Mouse (Mus musculus) thymus, adult 2 months (tissue): ENCODE measurements around the gene Arrb2. TPM values are rescaled to one million over a fixed set of nuclear protein-coding genes. Genes with fewer than 3 reads are reported as not detected.
"Not testable (repeated sequence)": the region's sequence is repeated elsewhere in the genome, so short reads cannot be mapped to it uniquely, and the experiment has no call there.

ENCODE experiments used
- DNase-seq: peaks from one replicate; pipeline ENCODE4 v3.0.0; 2021
- H3K27ac ChIP-seq: fragments of 200-500 bp; 2 replicates; pipeline ENCODE4 v1.5.1; 2012; ENCODE audit warnings: low read length, control low read depth; ENCODE audit not compliant: control insufficient read depth, insufficient read depth
- H3K27me3 ChIP-seq: fragments of 200-500 bp; 2 replicates; pipeline ENCODE4 v1.6.1; 2012; ENCODE audit warnings: mild to moderate bottlenecking, low read length, moderate library complexity, mixed read lengths; ENCODE audit not compliant: control insufficient read depth, insufficient read depth
- H3K36me3 ChIP-seq: fragments of 200-500 bp; 2 replicates; pipeline ENCODE4 v1.6.1; 2012; ENCODE audit warnings: mild to moderate bottlenecking, low read length, moderate library complexity; ENCODE audit not compliant: control insufficient read depth, insufficient read depth
- H3K4me1 ChIP-seq: fragments of 200-500 bp; replicated peaks from 2 replicates; pipeline ENCODE4 v1.6.1; 2012; ENCODE audit warnings: low read length; ENCODE audit not compliant: control insufficient read depth, insufficient read depth
- H3K4me3 ChIP-seq: fragments of 200-500 bp; 2 replicates; pipeline ENCODE4 v1.5.1; 2012; ENCODE audit warnings: mild to moderate bottlenecking, low read length, control low read depth, moderate library complexity; ENCODE audit not compliant: control insufficient read depth, insufficient read depth
- CTCF ChIP-seq: fragments of 200-500 bp; IDR thresholded peaks from 2 replicates; pipeline ENCODE4 v1.5.1; 2012; ENCODE audit warnings: mild to moderate bottlenecking, control low read depth, low read length, moderate library complexity, borderline replicate concordance; ENCODE audit not compliant: control insufficient read depth, poor library complexity, insufficient read depth; ENCODE audit errors: extremely low read depth
- POLR2A ChIP-seq: fragments of 200-500 bp; IDR thresholded peaks from 2 replicates; pipeline ENCODE4 v1.6.1; 2012; ENCODE audit warnings: mild to moderate bottlenecking, low read length, control low read depth, moderate library complexity; ENCODE audit not compliant: control insufficient read depth, poor library complexity, insufficient read depth; ENCODE audit errors: extremely low read depth
- WGBS: fragments of 180-500 bp; shearing (Covaris S2); methylation state at CpG from one replicate; pipeline ENCODE4 v1.1.7; 2018; 5-methylcytosine and 5-hydroxymethylcytosine counted together
- polyA plus RNA-seq: library from polyadenylated mRNA; depleted of rRNA; stranded (reverse); fragments of >200 nt; gene quantifications from 2 replicates; pipeline ENCODE4 v1.2.3, GENCODE M21; 2012

Arrb2 gene
- polyA plus RNA-seq, 1 experiment: 220 TPM

DNA sequence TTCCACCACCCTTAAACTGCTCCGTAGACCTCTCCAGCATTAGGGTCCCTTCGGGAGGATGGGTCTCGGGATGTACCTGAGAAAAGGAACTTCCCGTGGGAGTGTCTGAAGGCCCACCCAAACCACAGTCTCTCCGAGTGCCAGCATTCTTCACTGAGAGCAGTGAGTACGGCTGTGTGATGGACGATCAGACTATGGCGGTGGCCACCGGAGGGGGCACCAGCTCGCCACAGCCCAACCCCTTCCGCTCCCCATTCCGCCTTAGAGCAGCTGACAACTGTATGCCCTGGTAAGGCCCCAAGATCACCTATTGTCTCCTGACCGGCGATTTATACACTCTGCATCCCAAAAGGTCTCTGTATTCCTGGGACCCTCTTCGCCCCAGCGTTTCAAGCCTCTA is 32.8 kb downstream of the Arrb2 start:
- DNase-seq: no peak
- Histone ChIP-seq H3K27me3 (no peaks in the 10 kb centered on the region; the same call in 1 of the 2 replicates), H3K4me1 (no peaks in the 10 kb centered on the region), H3K4me3 (no peak overlapping the region), H3K36me3 (no peaks in the 10 kb centered on the region), H3K27ac (no peak overlapping the region)
- TF ChIP-seq CTCF: no peak
- no peak for TF ChIP-seq POLR2A
- 58% methylated on average over 16 of the region's 16 CpGs for WGBS

DNA sequence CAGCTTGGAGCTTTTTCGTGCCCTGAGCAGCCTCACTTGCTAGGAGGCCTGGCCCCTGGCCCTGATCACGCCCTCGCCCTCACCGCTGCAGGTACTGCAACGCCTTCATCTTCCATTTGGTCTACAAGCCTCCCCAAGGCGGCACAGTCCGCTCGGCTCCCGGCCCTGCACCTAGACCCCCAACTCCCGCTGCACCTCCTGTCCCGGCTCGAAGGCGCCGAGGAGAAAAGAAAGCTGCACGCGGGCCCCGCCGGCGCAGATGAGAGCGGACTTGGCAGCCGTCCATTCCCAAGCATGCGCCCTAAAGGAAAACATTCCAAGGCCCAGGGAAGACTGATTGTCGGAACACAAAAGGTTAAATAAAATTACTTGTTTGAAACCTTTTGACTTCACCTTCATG is 33.4 kb downstream of the Arrb2 start:
- no peaks in the 10 kb centered on the region; the same call in 1 of the 2 replicates for H3K27me3 ChIP-seq
- H3K4me3 ChIP-seq: no peak overlapping the region
- no peak for DNase-seq
- no peak overlapping the region for H3K27ac ChIP-seq
- TF ChIP-seq CTCF (no peak), POLR2A (no peak)
- WGBS: 80% methylated on average over 23 of the region's 23 CpGs
- H3K36me3 ChIP-seq: no peaks in the 10 kb centered on the region
- H3K4me1 ChIP-seq: no peaks in the 10 kb centered on the region

DNA sequence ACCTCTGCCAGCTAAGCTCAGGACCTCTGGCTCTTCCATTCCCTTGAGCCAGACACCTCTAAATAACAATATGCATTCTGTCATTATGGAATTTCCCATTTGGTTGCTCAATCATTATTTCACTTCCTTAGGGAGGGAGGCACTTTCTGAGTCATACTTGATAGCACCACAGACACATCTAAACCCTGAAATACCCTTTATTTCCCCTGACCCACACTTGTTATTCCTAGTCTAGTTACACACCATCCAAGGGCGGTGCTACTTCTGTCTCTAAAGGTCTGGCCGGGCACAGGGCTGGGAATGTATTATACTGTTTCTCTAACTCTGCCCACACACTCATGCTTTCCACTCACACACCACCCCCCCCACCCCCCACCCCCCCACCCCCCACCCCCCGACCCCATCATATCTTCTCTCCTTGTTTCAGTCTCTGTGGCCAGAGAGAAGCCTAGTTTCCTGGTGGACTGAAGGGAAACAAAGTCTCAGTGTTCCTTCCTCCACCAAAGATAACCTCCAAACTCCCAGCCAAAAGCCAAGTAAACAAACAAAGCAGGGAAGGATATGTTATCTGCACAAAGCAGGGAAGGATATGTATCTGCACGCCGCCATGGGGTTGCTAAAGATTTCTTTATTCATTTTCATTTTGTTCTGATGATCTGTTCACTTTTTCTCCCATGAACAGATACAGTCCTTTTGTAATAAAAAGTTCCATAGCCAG is 35.6 kb downstream of the Arrb2 start:
- TF ChIP-seq CTCF: no peak
- TF ChIP-seq POLR2A: no peak
- H3K27ac ChIP-seq: no peak overlapping the region
- 80% methylated on average over 5 of the region's 5 CpGs for WGBS
- H3K36me3 ChIP-seq: no peaks in the 10 kb centered on the region
- no peak for DNase-seq
- no peaks in the 10 kb centered on the region for H3K4me1 ChIP-seq
- H3K4me3 ChIP-seq: no peak overlapping the region
- no peaks in the 10 kb centered on the region for H3K27me3 ChIP-seq

DNA sequence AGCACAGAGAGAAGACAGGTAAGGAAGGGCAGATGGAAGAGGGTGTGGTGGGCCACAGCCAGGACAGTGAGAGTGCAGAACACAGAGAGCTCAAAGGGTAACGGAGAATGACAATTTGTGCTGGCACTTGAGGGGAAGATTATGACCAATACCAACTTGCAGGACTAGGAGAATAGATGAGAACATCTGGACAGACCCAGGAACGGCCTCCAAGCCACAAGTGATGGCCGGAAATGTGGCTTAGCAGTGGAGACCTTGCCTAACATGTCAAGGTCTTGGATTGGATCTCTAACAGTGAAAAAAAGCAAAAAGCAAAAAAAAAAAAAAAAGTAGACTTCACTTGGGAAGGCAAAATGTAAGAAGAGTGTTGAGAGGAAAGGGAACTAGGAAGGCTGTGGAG is 37.3 kb downstream of the Arrb2 start:
- no peak for DNase-seq
- H3K4me3 ChIP-seq: no peak overlapping the region
- WGBS: 98% methylated on average over 3 of the region's 3 CpGs
- H3K27ac ChIP-seq: no peak overlapping the region
- no peak for TF ChIP-seq POLR2A
- TF ChIP-seq CTCF: no peak
- no peaks in the 10 kb centered on the region for H3K27me3 ChIP-seq
- no peaks in the 10 kb centered on the region for H3K36me3 ChIP-seq
- no peaks in the 10 kb centered on the region for H3K4me1 ChIP-seq

GRCm38 (mm10) chr11:70472716-70473115 is 40.3 kb downstream of the Arrb2 start:
- H3K27ac ChIP-seq: no peak overlapping the region

GRCm38 (mm10) chr11:70473291-70473690 is 40.9 kb downstream of the Arrb2 start:
- not testable (repeated sequence) for H3K27me3 ChIP-seq, H3K4me3 ChIP-seq, H3K4me1 ChIP-seq, H3K27ac ChIP-seq, H3K36me3 ChIP-seq, DNase-seq
- 92% methylated on average over 5 of the region's 5 CpGs for WGBS

More at GRCm38 (mm10) chr11:70472716-70473115, 40.3 kb downstream of the Arrb2 start:
- H3K36me3 ChIP-seq: no peaks in the 10 kb centered on the region
- H3K4me1 ChIP-seq: no peaks in the 10 kb centered on the region
- TF ChIP-seq CTCF (no peak), POLR2A (no peak)
- no peaks in the 10 kb centered on the region for H3K27me3 ChIP-seq
- no peak for DNase-seq
- H3K4me3 ChIP-seq: no peak overlapping the region

- Histone ChIP-seq H3K27ac (no peak overlapping the region), H3K4me1 (no peaks in the 10 kb centered on the region)
- WGBS: 92% methylated on average over 12 of the region's 12 CpGs
Measured at GRCm38 (mm10) chr11:70474872-70475534, 42.6 kb downstream of the Arrb2 start.

More at GRCm38 (mm10) chr11:70474872-70475534, 42.6 kb downstream of the Arrb2 start:
- no peak for TF ChIP-seq POLR2A
- no peak for TF ChIP-seq CTCF
- no peaks in the 10 kb centered on the region for H3K27me3 ChIP-seq
- H3K4me3 ChIP-seq: no peak overlapping the region
- no peaks in the 10 kb centered on the region for H3K36me3 ChIP-seq
- DNase-seq: no peak
